Mouse (Mus musculus) gastrocnemius, postnatal 25 days (tissue): ENCODE data around the gene Phtf2. TPM values are rescaled to one million over a fixed set of nuclear protein-coding genes. Genes with fewer than 3 reads are reported as not detected.
"Not testable (repeated sequence)": the region's sequence is repeated elsewhere in the genome, so short reads cannot be mapped to it uniquely, and the experiment has no call there.

ENCODE experiments used
- DNase-seq: peaks from one replicate; pipeline ENCODE4 v3.0.0; 2022
- total RNA-seq, 2 experiments: library from RNA; stranded (reverse); gene quantifications; 1 replicate in 1 of 2; 2 replicates in 1 of 2; pipeline ENCODE4 v1.2.3; 2021

The Phtf2 gene
- total RNA-seq, 2 experiments from 2014 or later = 134 to 156 TPM

- no peak for DNase-seq
Measured at GRCm38 (mm10) chr5:20773341-20773740, 108.6 kb downstream of the Phtf2 start.

- DNase-seq = peak; percentile 63
Measured at GRCm38 (mm10) chr5:20765365-20765920, 116.5 kb downstream of the Phtf2 start.

DNA sequence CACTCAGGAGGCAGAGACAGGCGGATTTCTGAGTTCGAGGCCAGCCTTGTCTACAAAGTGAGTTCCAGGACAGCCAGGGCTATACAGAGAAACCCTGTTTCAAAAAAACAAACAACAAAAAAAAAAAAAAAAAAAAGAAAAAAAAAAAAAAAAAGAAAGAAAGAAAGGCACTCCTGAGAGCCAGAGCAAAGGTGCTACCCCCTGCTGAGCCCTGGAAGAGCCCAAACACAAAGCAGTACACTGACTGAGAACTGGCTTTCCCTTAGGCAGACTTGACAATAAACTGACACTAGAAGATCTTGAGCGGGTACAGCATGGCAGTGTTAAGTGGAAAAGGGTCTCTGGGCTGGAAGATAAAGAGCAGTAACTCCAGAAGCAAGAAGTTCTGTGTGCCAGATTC is 119.5 kb downstream of the Phtf2 start:
- DNase-seq = not testable (repeated sequence)

- DNase-seq = no peak
Measured at GRCm38 (mm10) chr5:20760368-20761162, 121.4 kb downstream of the Phtf2 start.

DNA sequence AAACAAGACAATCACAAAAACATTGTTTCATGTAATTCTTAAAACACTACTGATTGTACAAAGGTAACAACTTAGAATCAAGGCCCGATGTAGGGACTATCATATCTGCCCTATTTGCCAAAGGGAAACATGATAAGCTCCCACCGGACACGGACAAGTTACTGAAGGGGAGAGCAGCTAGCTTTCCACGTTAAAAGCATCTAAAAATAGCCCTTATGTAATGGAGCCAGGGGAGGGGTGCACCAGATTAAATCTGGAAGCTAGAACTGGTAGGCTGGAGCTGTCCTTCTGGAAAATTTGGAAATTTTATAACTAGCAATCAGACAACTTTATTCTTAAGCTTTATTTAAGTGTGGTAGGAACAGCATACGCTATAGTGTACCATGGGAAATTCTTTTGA is 122.2 kb downstream of the Phtf2 start:
- DNase-seq = no peak

DNA sequence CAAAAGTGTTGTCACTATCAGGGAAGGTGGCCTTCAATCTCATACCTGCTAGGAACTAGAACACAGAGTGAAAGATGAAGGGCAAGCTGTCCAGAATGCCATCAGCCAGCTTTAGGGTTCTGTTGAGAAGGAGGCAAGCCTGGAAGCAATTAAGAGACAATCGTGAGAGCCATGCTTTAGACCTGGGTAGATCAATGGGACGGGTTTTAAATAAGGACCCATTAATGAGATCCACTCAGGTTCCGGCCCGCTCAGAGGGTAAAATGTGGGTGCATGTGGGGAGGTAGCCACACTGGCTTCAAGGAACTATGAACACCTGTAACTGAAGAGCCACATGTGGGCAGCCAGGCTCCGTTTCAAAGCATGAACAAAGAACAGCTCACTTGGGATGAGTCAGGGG is 128.0 kb downstream of the Phtf2 start:
- DNase-seq = no peak

- no peak for DNase-seq
Measured at GRCm38 (mm10) chr5:20753096-20753495, 128.8 kb downstream of the Phtf2 start.

DNA sequence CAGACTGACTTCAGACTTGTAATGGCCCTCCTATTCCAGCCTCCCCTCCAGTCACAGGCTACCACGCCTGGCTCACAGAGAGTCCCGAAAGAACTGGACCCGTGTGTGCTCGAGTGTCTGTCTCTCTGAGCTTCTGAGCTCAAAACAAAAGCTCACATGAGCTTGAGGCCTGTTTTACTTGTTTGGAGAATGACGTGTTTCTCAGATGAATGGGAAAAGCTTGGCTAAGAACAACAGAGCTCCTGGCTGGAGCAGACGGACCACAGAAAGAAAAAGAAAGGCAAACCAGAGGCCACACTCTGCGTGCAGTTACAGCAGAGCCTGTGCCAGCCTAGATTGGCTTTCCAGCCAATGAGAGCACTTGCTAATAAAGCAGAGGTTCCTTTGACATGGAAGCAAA is 130.2 kb downstream of the Phtf2 start:
- DNase-seq = peak; percentile 20

- DNase-seq = no peak
Measured at GRCm38 (mm10) chr5:20751000-20751399, 130.9 kb downstream of the Phtf2 start.

DNA sequence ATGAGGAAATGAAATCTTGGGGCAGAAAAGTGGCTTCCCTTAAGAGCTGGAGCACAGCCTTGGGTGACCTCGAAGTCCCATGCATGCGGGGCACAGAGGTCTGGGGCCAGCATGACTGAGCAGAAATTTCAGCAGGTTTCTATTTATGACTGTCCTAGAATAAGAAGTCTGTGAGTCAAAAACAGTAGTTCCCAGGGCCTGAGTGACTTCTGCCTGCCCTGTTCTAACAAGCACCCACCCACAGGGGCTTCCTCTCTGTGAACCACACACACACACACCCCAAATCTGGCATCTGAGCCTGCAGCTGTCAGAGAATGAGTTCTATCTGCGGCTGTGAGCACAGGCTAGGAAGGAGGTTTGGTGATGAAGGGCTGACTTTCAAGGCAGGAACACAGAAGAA is 132.4 kb downstream of the Phtf2 start:
- no peak for DNase-seq

DNA sequence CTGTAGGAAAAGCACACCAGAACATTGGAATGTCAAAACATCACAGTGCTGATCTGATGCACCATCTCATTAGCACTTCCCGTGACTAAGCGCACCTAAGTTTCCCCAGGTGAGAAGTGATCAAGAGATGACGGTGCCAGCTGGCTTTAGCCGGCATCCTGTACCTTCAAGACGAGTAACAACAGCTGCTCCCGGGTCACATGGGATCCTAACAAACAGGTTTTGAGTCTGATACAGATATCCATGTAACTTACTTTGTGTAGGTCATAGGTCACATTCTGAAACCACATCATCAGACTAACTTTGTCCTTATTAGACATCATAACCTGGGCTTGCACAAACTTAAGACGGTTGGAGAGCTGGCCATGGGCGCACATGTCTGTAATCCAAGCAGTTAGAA is 133.1 kb downstream of the Phtf2 start:
- no peak for DNase-seq

DNA sequence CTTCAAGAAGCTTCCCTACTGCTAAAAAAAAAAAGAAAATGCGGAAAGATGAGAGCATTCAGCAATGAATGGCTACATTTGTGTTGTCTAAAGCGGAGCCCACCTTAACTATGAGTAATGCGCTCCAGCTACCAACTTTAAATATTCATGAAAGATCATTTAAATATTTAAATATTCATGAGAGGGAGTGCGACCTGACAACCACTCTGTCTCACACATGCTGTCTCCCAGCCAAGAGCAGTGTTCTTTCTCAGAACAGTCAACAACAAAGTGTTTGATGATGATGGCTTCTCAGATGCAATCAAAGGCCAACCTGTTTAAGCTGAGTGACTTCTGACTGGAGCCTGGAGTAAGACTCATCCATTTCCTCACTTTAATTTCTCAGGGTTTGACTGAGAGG is 133.8 kb downstream of the Phtf2 start:
- DNase-seq = no peak

- no peak for DNase-seq
Measured at GRCm38 (mm10) chr5:20741936-20742335, 140.0 kb downstream of the Phtf2 start.

GRCm38 (mm10) chr5:20741193-20741592 is 140.7 kb downstream of the Phtf2 start:
- DNase-seq = no peak

GRCm38 (mm10) chr5:20738795-20739194 is 143.1 kb downstream of the Phtf2 start:
- DNase-seq = no peak

GRCm38 (mm10) chr5:20723226-20723625 is 158.7 kb downstream of the Phtf2 start:
- DNase-seq = not testable (repeated sequence)

GRCm38 (mm10) chr5:20720201-20720900 is 161.6 kb downstream of the Phtf2 start:
- DNase-seq = peak; percentile 68

- DNase-seq = not testable (repeated sequence)
Measured at GRCm38 (mm10) chr5:20715980-20716379, 165.9 kb downstream of the Phtf2 start.

GRCm38 (mm10) chr5:20714619-20715018 is 167.3 kb downstream of the Phtf2 start:
- DNase-seq = not testable (repeated sequence)

DNA sequence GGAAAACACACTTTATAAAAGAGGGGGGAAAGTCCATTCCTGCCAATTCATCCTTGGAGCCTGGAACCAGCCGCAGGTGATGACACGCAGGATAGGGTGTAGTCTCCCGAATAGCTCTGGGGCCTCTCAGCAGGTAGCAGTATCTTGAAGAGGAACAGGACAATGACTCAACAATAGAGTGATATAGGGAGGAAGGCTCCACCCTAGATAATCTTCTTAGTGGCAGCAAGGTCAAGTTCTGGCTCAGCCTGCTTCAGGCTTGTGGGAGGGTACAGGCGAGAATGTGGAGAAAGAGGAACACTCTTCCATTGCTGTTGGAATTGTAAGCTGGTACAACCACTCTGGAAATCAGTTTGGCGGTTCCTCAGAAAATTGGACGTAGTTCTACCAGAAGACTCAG is 171.1 kb downstream of the Phtf2 start:
- not testable (repeated sequence) for DNase-seq
